In the genomic region with DNA sequence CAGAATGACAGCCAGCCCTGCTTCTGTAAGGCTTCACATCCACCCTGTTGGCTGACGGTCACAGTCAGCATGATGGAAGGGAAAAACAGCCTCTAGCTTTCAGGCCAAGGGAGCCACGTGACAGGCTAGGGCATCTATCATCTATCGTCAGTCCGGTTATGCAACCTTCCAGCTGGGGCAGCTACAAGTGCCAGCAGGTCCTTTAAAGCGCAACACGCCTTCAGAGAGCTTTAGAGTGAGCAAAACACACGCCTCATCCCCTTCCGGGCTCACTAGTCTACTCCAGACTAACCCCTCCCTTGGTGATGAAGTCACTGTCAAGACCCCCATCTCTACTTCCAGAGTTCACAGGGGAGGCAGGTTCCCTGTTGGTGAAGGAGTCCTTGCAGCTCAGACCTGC, we compare ENCODE assay signal across 9 mouse cellular contexts. TPM values are rescaled to one million over a fixed set of nuclear protein-coding genes. Genes with fewer than 3 reads are reported as not detected.
DNase-seq lines count a peak whose midpoint lies in the region; ATAC-seq and TF ChIP-seq lines count a peak whose summit lies in the region.
"Had no signal": no experiment of that assay in that cellular context is flagged by ENCODE, and none has a peak within 500 bp of the region (broad histone marks: within the 10 kb centered on the region; RNA-seq: fewer than 3 reads in every experiment).

No protein-coding gene starts in this region.

- no peak for TF ChIP-seq CTCF in bone marrow macrophage, adult 2 months (IDR thresholded peaks at IDR 0.05; ENCODE audit: low read depth, low read length)

- TF ChIP-seq POLR2A in bone marrow macrophage, adult 2 months (IDR thresholded peaks at IDR 0.05; ENCODE audit: borderline replicate concordance, low read depth, low read length): no peak

- no peak overlapping the region for H3K4me2 ChIP-seq in forebrain, embryonic 16.5 days (ENCODE audit: low read length)
- H3K4me2 ChIP-seq: liver, embryonic 13.5 days had no signal

- 82% methylated on average over 8 of the region's 8 CpGs for WGBS in forebrain, embryonic 16.5 days
- WGBS in forebrain, embryonic 10.5 days: 89% methylated on average over 8 of the region's 8 CpGs

- peaks cover 22% of the 10 kb centered on the region for H3K4me1 ChIP-seq in bone marrow macrophage, adult 2 months (ENCODE audit: control insufficient read depth, insufficient read depth, low read length)
- no peaks in the 10 kb centered on the region for H3K4me1 ChIP-seq in forebrain, embryonic 16.5 days (replicated peaks; ENCODE audit: control insufficient read depth, insufficient read depth, low read length)
- no peaks in the 10 kb centered on the region for H3K4me1 ChIP-seq in forebrain, embryonic 10.5 days

- no peaks in the 10 kb centered on the region for H3K27me3 ChIP-seq in forebrain, embryonic 16.5 days (replicated peaks; ENCODE audit: control insufficient read depth, insufficient read depth, low read length)
- no peaks in the 10 kb centered on the region for H3K27me3 ChIP-seq in forebrain, embryonic 10.5 days (ENCODE audit: poor library complexity, severe bottlenecking)
- H3K27me3 ChIP-seq: liver, embryonic 13.5 days had no signal

- no peaks in the 10 kb centered on the region for H3K9me3 ChIP-seq in forebrain, embryonic 16.5 days (ENCODE audit: control insufficient read depth, low read length)
- H3K9me3 ChIP-seq in forebrain, embryonic 10.5 days: no peaks in the 10 kb centered on the region
- H3K9me3 ChIP-seq: liver, embryonic 13.5 days had no signal

- peak; percentile 57; the same call in 1 of the 2 replicates for ATAC-seq in megakaryocyte progenitor cell, adult 5-6 weeks (replicated peaks; ENCODE audit: poor library complexity)
- no peak for ATAC-seq in forebrain, embryonic 16.5 days

- no peak overlapping the region for H3K9ac ChIP-seq in forebrain, embryonic 16.5 days (replicated peaks; ENCODE audit: low read depth, low read length)
- H3K9ac ChIP-seq: liver, embryonic 13.5 days had no signal

- H3K27ac ChIP-seq in bone marrow macrophage, adult 2 months (ENCODE audit: insufficient read depth, low read depth, low read length): peak overlapping the region; percentile 5; the same call in 1 of the 2 replicates
- no peak overlapping the region for H3K27ac ChIP-seq in forebrain, embryonic 16.5 days (ENCODE audit: low read length)
- no peak overlapping the region for H3K27ac ChIP-seq in forebrain, embryonic 10.5 days
- H3K27ac ChIP-seq: liver, embryonic 13.5 days had no signal

- peak; percentile 44 for DNase-seq in gastrocnemius, postnatal 25 days
- DNase-seq in gastrocnemius, postnatal 10 days: no peak
- peak; percentile 80 to 85 for DNase-seq in kidney, adult 8-10 months
- DNase-seq in cerebellum, postnatal 36 days: no peak
- DNase-seq in forebrain, embryonic 10.5 days (ENCODE audit: extremely low spot score, low spot score): no peak
- DNase-seq: liver, embryonic 13.5 days had no signal

- H3K4me3 ChIP-seq in bone marrow macrophage, adult 2 months (ENCODE audit: insufficient read depth, low read length): no peak overlapping the region
- no peak overlapping the region for H3K4me3 ChIP-seq in forebrain, embryonic 16.5 days (replicated peaks; ENCODE audit: low read length)
- H3K4me3 ChIP-seq in forebrain, embryonic 10.5 days: no peak overlapping the region
- H3K4me3 ChIP-seq: liver, embryonic 13.5 days had no signal

- no peaks in the 10 kb centered on the region for H3K36me3 ChIP-seq in forebrain, embryonic 16.5 days (ENCODE audit: control insufficient read depth, insufficient read depth)
- H3K36me3 ChIP-seq in forebrain, embryonic 10.5 days (replicated peaks): no peaks in the 10 kb centered on the region
- H3K36me3 ChIP-seq: liver, embryonic 13.5 days had no signal

RNA-seq across cellular contexts. Expression of a gene that starts 11.7 kb away (rescaled TPM):
- not detected for total RNA-seq in gastrocnemius, postnatal 25 days (2021)
- not detected for total RNA-seq in gastrocnemius, postnatal 10 days (2021)
- polyA plus RNA-seq in bone marrow macrophage, adult 2 months (2012; ENCODE audit: insufficient read depth, insufficient read length, missing spikeins): not detected in 2 replicates
- total RNA-seq in megakaryocyte progenitor cell, adult 5-6 weeks (2015): not detected in 2 replicates
- total RNA-seq in megakaryocyte progenitor cell, adult 5-6 weeks (2017): under 0.01 TPM in 1 of 2 replicates, not detected in the other
- 1.1 and 1.5 TPM in 2 replicates for polyA plus RNA-seq in forebrain, embryonic 16.5 days (2015; fragmentation: Nextera tagmentation; extraction: Ambion mirVana)
- 3.5 and 3.6 TPM in 2 replicates for polyA plus RNA-seq in forebrain, embryonic 10.5 days (2016; fragmentation: Nextera tagmentation; extraction: Ambion mirVana)

Comparison
In these comparisons a context has a peak if more than half of its experiments do, and no peak if none do; other contexts are left out.
1. DNase-seq: peak in gastrocnemius, postnatal 25 days (single experiment) and kidney, adult 8-10 months (2 of 2); none in gastrocnemius, postnatal 10 days (single experiment), cerebellum, postnatal 36 days (0 of 2) and forebrain, embryonic 10.5 days (single experiment).